Mouse (Mus musculus): ENCODE results near the gene Aff3. TPM values are rescaled to one million over a fixed set of nuclear protein-coding genes. Genes with fewer than 3 reads are reported as not detected.

Aff3 gene
- polyA plus RNA-seq, 1 experiment = 2.2 TPM

GRCm38 (mm10) chr1:38363856-38364255, 300.9 kb downstream of the Aff3 start:
- H3K27ac ChIP-seq (ENCODE audit: insufficient read depth, low read depth, low read length) = no peak overlapping the region

GRCm38 (mm10) chr1:38362275-38362674, 302.5 kb downstream of the Aff3 start:
- Histone ChIP-seq H3K4me3 (ENCODE audit: insufficient read depth, low read depth, low read length) (no peak overlapping the region), H3K4me1 (ENCODE audit: control insufficient read depth, insufficient read depth, low read length) (no peaks in the 10 kb centered on the region), H3K27me3 (replicated peaks; ENCODE audit: control insufficient read depth, insufficient read depth, low read length) (no peaks in the 10 kb centered on the region), H3K27ac (ENCODE audit: insufficient read depth, low read depth, low read length) (no peak overlapping the region), H3K36me3 (ENCODE audit: control insufficient read depth, insufficient read depth, low read length) (no peaks in the 10 kb centered on the region)
- WGBS = 91% methylated on average over 3 of the region's 3 CpGs
- no peak for DNase-seq
- TF ChIP-seq POLR2A (IDR thresholded peaks at IDR 0.05; ENCODE audit: low read depth, low read length) (no peak), CTCF (conservative IDR thresholded peaks at IDR 0.05; ENCODE audit: insufficient read depth, insufficient read length, low read depth, low read length) (no peak)

More at GRCm38 (mm10) chr1:38363856-38364255, 300.9 kb downstream of the Aff3 start:
- no peak overlapping the region for H3K4me3 ChIP-seq (ENCODE audit: insufficient read depth, low read depth, low read length)
- WGBS = 89% methylated on average over 2 of the region's 2 CpGs
- no peaks in the 10 kb centered on the region for H3K27me3 ChIP-seq (replicated peaks; ENCODE audit: control insufficient read depth, insufficient read depth, low read length)
- TF ChIP-seq CTCF (conservative IDR thresholded peaks at IDR 0.05; ENCODE audit: insufficient read depth, insufficient read length, low read depth, low read length) = no peak
- no peak for TF ChIP-seq POLR2A (IDR thresholded peaks at IDR 0.05; ENCODE audit: low read depth, low read length)
- no peaks in the 10 kb centered on the region for H3K4me1 ChIP-seq (ENCODE audit: control insufficient read depth, insufficient read depth, low read length)
- DNase-seq = no peak
- no peaks in the 10 kb centered on the region for H3K36me3 ChIP-seq (ENCODE audit: control insufficient read depth, insufficient read depth, low read length)

- H3K4me1 ChIP-seq (ENCODE audit: control insufficient read depth, insufficient read depth, low read length) = no peaks in the 10 kb centered on the region
- H3K27me3 ChIP-seq (replicated peaks; ENCODE audit: control insufficient read depth, insufficient read depth, low read length) = no peaks in the 10 kb centered on the region
- H3K4me3 ChIP-seq (ENCODE audit: insufficient read depth, low read depth, low read length) = no peak overlapping the region
- 61% methylated on average over 26 of the region's 26 CpGs for WGBS
- TF ChIP-seq CTCF (conservative IDR thresholded peaks at IDR 0.05; ENCODE audit: insufficient read depth, insufficient read length, low read depth, low read length) = no peak
- TF ChIP-seq POLR2A (IDR thresholded peaks at IDR 0.05; ENCODE audit: low read depth, low read length) = no peak
- no peak overlapping the region for H3K27ac ChIP-seq (ENCODE audit: insufficient read depth, low read depth, low read length)
- H3K36me3 ChIP-seq (ENCODE audit: control insufficient read depth, insufficient read depth, low read length) = no peaks in the 10 kb centered on the region
- no peak for DNase-seq
These were observed 305.9 kb downstream of the Aff3 start for GRCm38 (mm10) chr1:38358797-38359349.

- DNase-seq = peak; percentile 17
- no peak for TF ChIP-seq CTCF (conservative IDR thresholded peaks at IDR 0.05; ENCODE audit: insufficient read depth, insufficient read length, low read depth, low read length)
- TF ChIP-seq POLR2A (IDR thresholded peaks at IDR 0.05; ENCODE audit: low read depth, low read length) = no peak
- Histone ChIP-seq H3K4me1 (ENCODE audit: control insufficient read depth, insufficient read depth, low read length) (no peaks in the 10 kb centered on the region), H3K27ac (ENCODE audit: insufficient read depth, low read depth, low read length) (no peak overlapping the region), H3K36me3 (ENCODE audit: control insufficient read depth, insufficient read depth, low read length) (no peaks in the 10 kb centered on the region), H3K4me3 (ENCODE audit: insufficient read depth, low read depth, low read length) (no peak overlapping the region), H3K27me3 (replicated peaks; ENCODE audit: control insufficient read depth, insufficient read depth, low read length) (no peaks in the 10 kb centered on the region)
- 49% methylated on average over 10 of the region's 10 CpGs for WGBS
These were observed 306.6 kb downstream of the Aff3 start for GRCm38 (mm10) chr1:38357933-38358796.

GRCm38 (mm10) chr1:38354585-38354984, 310.2 kb downstream of the Aff3 start:
- Histone ChIP-seq H3K4me3 (ENCODE audit: insufficient read depth, low read depth, low read length) (no peak overlapping the region), H3K27me3 (replicated peaks; ENCODE audit: control insufficient read depth, insufficient read depth, low read length) (no peaks in the 10 kb centered on the region), H3K36me3 (ENCODE audit: control insufficient read depth, insufficient read depth, low read length) (no peaks in the 10 kb centered on the region), H3K27ac (ENCODE audit: insufficient read depth, low read depth, low read length) (no peak overlapping the region), H3K4me1 (ENCODE audit: control insufficient read depth, insufficient read depth, low read length) (no peaks in the 10 kb centered on the region)
- TF ChIP-seq CTCF (conservative IDR thresholded peaks at IDR 0.05; ENCODE audit: insufficient read depth, insufficient read length, low read depth, low read length) = no peak
- no peak for TF ChIP-seq POLR2A (IDR thresholded peaks at IDR 0.05; ENCODE audit: low read depth, low read length)
- DNase-seq = no peak
- WGBS = 81% methylated on average over 4 of the region's 4 CpGs

GRCm38 (mm10) chr1:38347346-38347745, 317.4 kb downstream of the Aff3 start:
- Histone ChIP-seq H3K4me1 (ENCODE audit: control insufficient read depth, insufficient read depth, low read length) (no peaks in the 10 kb centered on the region), H3K27me3 (replicated peaks; ENCODE audit: control insufficient read depth, insufficient read depth, low read length) (no peaks in the 10 kb centered on the region), H3K4me3 (ENCODE audit: insufficient read depth, low read depth, low read length) (no peak overlapping the region), H3K36me3 (ENCODE audit: control insufficient read depth, insufficient read depth, low read length) (no peaks in the 10 kb centered on the region), H3K27ac (ENCODE audit: insufficient read depth, low read depth, low read length) (no peak overlapping the region)
- no peak for DNase-seq
- WGBS = 83% methylated on average over 4 of the region's 4 CpGs
- no peak for TF ChIP-seq POLR2A (IDR thresholded peaks at IDR 0.05; ENCODE audit: low read depth, low read length)
- TF ChIP-seq CTCF (conservative IDR thresholded peaks at IDR 0.05; ENCODE audit: insufficient read depth, insufficient read length, low read depth, low read length) = no peak

GRCm38 (mm10) chr1:38334206-38334605, 330.5 kb downstream of the Aff3 start:
- Histone ChIP-seq H3K36me3 (ENCODE audit: control insufficient read depth, insufficient read depth, low read length) (no peaks in the 10 kb centered on the region), H3K4me1 (ENCODE audit: control insufficient read depth, insufficient read depth, low read length) (no peaks in the 10 kb centered on the region), H3K4me3 (ENCODE audit: insufficient read depth, low read depth, low read length) (no peak overlapping the region), H3K27ac (ENCODE audit: insufficient read depth, low read depth, low read length) (no peak overlapping the region), H3K27me3 (replicated peaks; ENCODE audit: control insufficient read depth, insufficient read depth, low read length) (no peaks in the 10 kb centered on the region; the same call in 1 of the 2 replicates)
- 73% methylated on average over 7 of the region's 7 CpGs for WGBS
- TF ChIP-seq POLR2A (IDR thresholded peaks at IDR 0.05; ENCODE audit: low read depth, low read length) (no peak), CTCF (conservative IDR thresholded peaks at IDR 0.05; ENCODE audit: insufficient read depth, insufficient read length, low read depth, low read length) (no peak)
- DNase-seq = no peak
